Mouse (Mus musculus) spleen, adult 2 months (tissue): ENCODE results near the gene 6030408B16Rik. TPM values are rescaled to one million over a fixed set of nuclear protein-coding genes. Genes with fewer than 3 reads are reported as not detected.

Experiments used
- DNase-seq, 2 experiments: peaks; one replicate each; pipeline versions ENCODE4 v3.0.0 to v3.0.0-alpha.2; 2012 to 2021; ENCODE audit warnings: low spot score in 2 of 2, low read depth in 1 of 2
- H3K27ac ChIP-seq: fragments of 200-500 bp; 2 replicates; pipeline ENCODE4 v1.5.1; 2012; ENCODE audit warnings: low read length, inconsistent platforms; ENCODE audit not compliant: insufficient read depth
- H3K27me3 ChIP-seq: fragments of 200-500 bp; 2 replicates; pipeline ENCODE4 v1.6.1; 2012; ENCODE audit warnings: mild to moderate bottlenecking, moderate library complexity, low read length, inconsistent platforms; ENCODE audit not compliant: control insufficient read depth, insufficient read depth
- H3K36me3 ChIP-seq: fragments of 200-500 bp; 2 replicates; pipeline ENCODE4 v1.6.1; 2012; ENCODE audit warnings: mild to moderate bottlenecking, low read length, inconsistent platforms; ENCODE audit not compliant: control insufficient read depth, insufficient read depth
- H3K4me1 ChIP-seq: fragments of 200-500 bp; 2 replicates; pipeline ENCODE4 v1.6.1; 2011; ENCODE audit warnings: inconsistent platforms; ENCODE audit not compliant: control insufficient read depth, insufficient read depth, insufficient read length
- H3K4me3 ChIP-seq: fragments of 200-500 bp; 2 replicates; pipeline ENCODE4 v1.5.1; 2011; ENCODE audit warnings: mild to moderate bottlenecking, inconsistent platforms; ENCODE audit not compliant: insufficient read depth, insufficient read length; ENCODE audit errors: extremely low read depth
- CTCF ChIP-seq: fragments of 200-500 bp; IDR thresholded peaks from 2 replicates; pipeline ENCODE4 v1.5.1; 2011; ENCODE audit warnings: mild to moderate bottlenecking, inconsistent platforms; ENCODE audit not compliant: insufficient read depth, insufficient read length, insufficient replicate concordance; ENCODE audit errors: extremely low read depth
- POLR2A ChIP-seq: fragments of 200-500 bp; IDR thresholded peaks from 2 replicates; pipeline ENCODE4 v1.6.1; 2011; ENCODE audit warnings: low read depth, low read length, inconsistent platforms
- WGBS: fragments of 180-500 bp; shearing (Covaris S2); methylation state at CpG from one replicate; pipeline ENCODE4 v1.1.7; 2018; 5-methylcytosine and 5-hydroxymethylcytosine counted together
- polyA plus RNA-seq: library from polyadenylated mRNA; depleted of rRNA; stranded (reverse); fragments of >200 nt; gene quantifications from 2 replicates; pipeline ENCODE4 v1.2.3, GENCODE M21; 2012

6030408B16Rik gene
- polyA plus RNA-seq, 1 experiment: 0.25 TPM

DNA sequence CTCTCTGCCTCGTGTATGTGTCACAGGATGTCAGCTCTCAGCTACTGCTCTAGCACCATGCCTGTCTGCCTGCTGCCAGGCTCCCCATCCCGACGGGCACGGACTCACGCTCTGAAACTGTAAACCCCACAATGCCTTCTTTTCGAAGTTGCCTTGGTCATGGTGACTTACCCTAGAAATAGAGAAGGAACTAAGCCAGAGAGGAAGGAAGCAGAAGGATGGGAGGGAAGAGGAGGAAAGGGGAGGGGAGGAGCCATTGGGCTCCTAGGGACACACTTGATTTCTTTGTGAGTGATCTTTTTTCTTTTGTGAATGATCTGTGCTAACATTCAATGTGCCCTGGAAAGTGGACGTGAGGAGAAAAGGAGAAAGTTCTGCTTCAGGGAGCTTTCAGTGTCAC lies 5.0 kb downstream of the 6030408B16Rik start:
- WGBS: 14% methylated on average over 7 of the region's 7 CpGs
- no peaks in the 10 kb centered on the region for H3K27me3 ChIP-seq

DNA sequence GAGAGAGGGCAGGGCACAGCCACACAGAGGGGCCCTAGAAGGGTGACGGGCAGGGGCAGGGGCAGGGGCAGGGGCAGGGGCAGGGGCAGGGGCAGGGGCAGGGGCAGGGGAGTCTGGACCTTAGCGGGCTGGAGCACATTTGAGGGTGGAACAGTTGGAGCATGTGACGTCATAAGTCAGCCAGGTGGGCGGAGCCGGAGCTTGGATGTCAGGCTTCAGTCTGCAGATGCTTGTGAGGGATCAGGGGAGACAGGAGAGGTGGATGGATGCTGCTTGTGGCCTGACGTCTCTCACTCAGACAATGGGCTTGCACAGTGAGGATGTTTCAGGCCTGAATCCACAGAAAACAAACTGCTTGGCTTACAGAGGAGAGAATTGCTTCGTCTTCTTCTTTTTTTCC lies 5.5 kb downstream of the 6030408B16Rik start:
- Histone ChIP-seq H3K27ac (no peak overlapping the region), H3K4me1 (no peaks in the 10 kb centered on the region), H3K4me3 (no peak overlapping the region), H3K36me3 (no peaks in the 10 kb centered on the region), H3K27me3 (no peaks in the 10 kb centered on the region)
- WGBS: 37% methylated on average over 7 of the region's 7 CpGs
- no peak for TF ChIP-seq POLR2A
- no peak for TF ChIP-seq CTCF
- DNase-seq: no peak

More for the DNA sequence above, 5.0 kb downstream of the 6030408B16Rik start:
- DNase-seq: no peak
- TF ChIP-seq CTCF: no peak
- TF ChIP-seq POLR2A: no peak
- no peak overlapping the region for H3K27ac ChIP-seq
- no peaks in the 10 kb centered on the region for H3K36me3 ChIP-seq
- H3K4me1 ChIP-seq: no peaks in the 10 kb centered on the region
- H3K4me3 ChIP-seq: no peak overlapping the region

DNA sequence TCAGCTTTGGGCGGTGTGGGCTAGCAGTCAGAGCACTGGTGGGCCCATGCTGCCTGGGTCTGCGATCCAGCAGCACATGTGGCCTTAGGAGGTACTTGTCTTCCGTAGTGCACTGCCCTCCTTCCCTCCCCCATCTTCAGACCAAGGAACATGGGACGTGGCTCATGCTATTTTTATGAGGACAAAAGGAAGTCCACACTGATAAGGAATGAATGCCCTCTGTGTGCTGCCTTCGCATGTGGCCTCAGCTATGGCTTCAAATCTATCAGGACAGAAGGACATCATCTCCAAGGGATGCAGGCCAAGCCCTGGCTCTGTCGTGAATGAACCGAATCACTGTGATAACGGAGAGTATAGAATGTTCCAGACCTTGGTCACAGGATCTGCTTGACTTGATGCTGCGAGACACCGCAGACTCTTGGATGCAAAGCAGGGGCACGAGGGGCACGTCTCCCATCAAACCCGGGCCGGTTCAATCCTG lies 6.5 kb downstream of the 6030408B16Rik start:
- no peak for TF ChIP-seq POLR2A
- TF ChIP-seq CTCF: no peak
- WGBS: 85% methylated on average over 14 of the region's 14 CpGs
- no peaks in the 10 kb centered on the region for H3K4me1 ChIP-seq
- H3K36me3 ChIP-seq: no peaks in the 10 kb centered on the region
- no peak overlapping the region for H3K27ac ChIP-seq
- DNase-seq: no peak
- H3K27me3 ChIP-seq: no peaks in the 10 kb centered on the region
- no peak overlapping the region for H3K4me3 ChIP-seq

DNA sequence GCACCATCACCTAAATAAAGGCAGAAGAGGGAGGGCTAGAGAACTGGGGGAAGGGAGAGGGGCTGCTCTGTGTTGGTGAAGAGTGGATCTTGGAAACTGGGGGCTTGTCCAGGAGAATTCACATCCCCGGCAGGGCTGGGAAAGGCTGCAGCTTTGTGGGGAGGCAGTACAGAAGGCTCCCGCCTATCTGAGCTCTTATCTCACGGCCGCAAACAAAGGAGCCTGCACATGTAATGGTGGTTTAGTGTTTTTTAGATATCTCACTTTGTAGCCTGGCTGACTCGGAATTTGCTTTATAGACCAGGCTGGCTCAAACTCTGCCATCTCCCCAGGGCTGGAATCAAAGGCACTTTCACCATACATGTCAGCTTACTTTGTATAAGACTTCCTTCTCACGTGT lies 7.1 kb downstream of the 6030408B16Rik start:
- TF ChIP-seq POLR2A: no peak
- TF ChIP-seq CTCF: no peak
- H3K4me3 ChIP-seq: no peak overlapping the region
- WGBS: 77% methylated on average over 6 of the region's 6 CpGs
- H3K27me3 ChIP-seq: no peaks in the 10 kb centered on the region
- no peak overlapping the region for H3K27ac ChIP-seq
- H3K4me1 ChIP-seq: no peaks in the 10 kb centered on the region
- H3K36me3 ChIP-seq: no peaks in the 10 kb centered on the region
- no peak for DNase-seq

DNA sequence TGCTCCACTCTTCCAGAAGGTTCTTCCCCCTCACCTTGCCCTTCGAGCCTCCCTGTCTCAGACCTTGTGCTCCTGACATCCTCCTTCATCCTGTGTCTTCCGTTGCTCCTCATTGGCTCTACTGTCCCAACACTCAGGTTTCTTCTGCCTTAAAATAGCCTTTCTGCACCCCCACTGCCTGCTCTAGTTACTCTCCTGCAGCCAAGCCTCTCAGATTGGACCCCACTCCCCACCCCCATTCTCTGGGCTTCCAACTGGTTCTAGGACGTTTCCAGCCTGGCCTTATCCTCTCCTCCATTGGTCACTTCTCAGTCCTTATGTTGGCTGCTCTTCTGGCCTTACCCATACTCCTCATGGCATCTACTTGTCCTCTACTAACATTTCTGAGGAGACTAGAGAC lies 9.2 kb downstream of the 6030408B16Rik start:
- no peaks in the 10 kb centered on the region for H3K36me3 ChIP-seq
- no peaks in the 10 kb centered on the region for H3K27me3 ChIP-seq
- TF ChIP-seq POLR2A: no peak
- no peak for TF ChIP-seq CTCF
- H3K4me1 ChIP-seq: no peaks in the 10 kb centered on the region
- H3K4me3 ChIP-seq: no peak overlapping the region
- no peak for DNase-seq
- no peak overlapping the region for H3K27ac ChIP-seq
- WGBS: 95% methylated on average over 3 of the region's 3 CpGs

DNA sequence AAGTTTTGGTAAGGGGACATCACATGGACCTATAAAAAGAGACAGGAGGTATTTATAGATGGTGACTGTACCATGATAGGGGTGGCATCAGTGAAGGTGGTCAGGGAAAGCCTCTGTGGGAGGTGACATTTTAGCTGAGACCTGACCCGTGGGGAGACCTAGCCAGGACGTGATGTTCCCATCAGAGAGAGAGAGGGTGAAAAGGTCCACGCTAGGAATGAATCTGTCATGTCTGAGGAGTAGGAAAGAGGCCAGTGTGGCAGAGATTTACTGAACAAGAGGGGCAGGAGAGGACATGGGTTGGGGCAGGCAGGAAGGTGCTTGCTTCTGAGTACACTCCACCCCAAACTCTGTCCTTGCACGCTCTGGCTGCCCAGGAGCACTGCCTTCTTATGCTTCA lies 10.8 kb downstream of the 6030408B16Rik start:
- Histone ChIP-seq H3K27ac (no peak overlapping the region), H3K4me3 (no peak overlapping the region), H3K36me3 (no peaks in the 10 kb centered on the region), H3K4me1 (no peaks in the 10 kb centered on the region; the same call in 1 of the 2 replicates), H3K27me3 (no peaks in the 10 kb centered on the region)
- WGBS: 87% methylated on average over 4 of the region's 4 CpGs
- no peak for DNase-seq
- TF ChIP-seq CTCF: no peak
- no peak for TF ChIP-seq POLR2A

DNA sequence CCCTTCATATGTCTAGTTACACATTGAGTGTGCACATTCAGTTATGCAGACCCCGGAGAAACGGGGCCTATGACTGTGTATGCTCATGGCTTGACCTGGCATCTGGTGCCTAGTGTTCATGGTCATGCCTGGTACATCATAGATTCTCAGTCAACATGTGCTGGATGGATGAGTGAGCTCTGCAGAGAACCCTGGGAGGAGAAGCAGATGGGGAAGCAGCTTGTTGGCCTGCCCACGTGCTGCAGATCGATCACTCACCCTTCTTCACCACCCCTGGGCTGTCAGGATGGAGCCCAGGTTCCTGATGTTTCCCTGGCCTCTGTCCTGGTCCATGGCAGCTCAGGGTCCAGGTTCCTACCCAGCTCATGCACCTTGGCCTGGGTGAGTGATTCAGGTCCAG lies 13.4 kb downstream of the 6030408B16Rik start:
- Histone ChIP-seq H3K36me3 (no peaks in the 10 kb centered on the region), H3K4me1 (no peaks in the 10 kb centered on the region; the same call in 1 of the 2 replicates), H3K27me3 (no peaks in the 10 kb centered on the region), H3K27ac (no peak overlapping the region), H3K4me3 (no peak overlapping the region)
- DNase-seq: no peak
- TF ChIP-seq CTCF (no peak), POLR2A (no peak)
- WGBS: 80% methylated on average over 4 of the region's 4 CpGs
